Mouse (Mus musculus): ENCODE data around the gene Rps6kl1. TPM values are rescaled to one million over a fixed set of nuclear protein-coding genes. Genes with fewer than 3 reads are reported as not detected.

Gene Rps6kl1
- polyA plus RNA-seq, 1 experiment: 0.05 TPM

GRCm38 (mm10) chr12:85169117-85169858 is 18.2 kb upstream of the Rps6kl1 start:
- peak overlapping the region; percentile 43 for H3K4me3 ChIP-seq (ENCODE audit: control insufficient read depth, low read depth, low read length)
- TF ChIP-seq CTCF (IDR thresholded peaks at IDR 0.05; ENCODE audit: control insufficient read depth, insufficient read depth, insufficient replicate concordance, low read depth, low read length) (peak; percentile 93), POLR2A (IDR thresholded peaks at IDR 0.05; ENCODE audit: control insufficient read depth, low read depth, low read length) (no peak)
- H3K36me3 ChIP-seq (ENCODE audit: control insufficient read depth, insufficient read depth, low read length): no peaks in the 10 kb centered on the region
- peaks cover 13% of the 10 kb centered on the region for H3K4me1 ChIP-seq (ENCODE audit: control insufficient read depth, insufficient read depth, low read length)
- no peak overlapping the region for H3K27ac ChIP-seq (ENCODE audit: control insufficient read depth, insufficient read depth, low read depth, low read length)
- no peaks in the 10 kb centered on the region for H3K27me3 ChIP-seq (ENCODE audit: control insufficient read depth, insufficient read depth, low read length)

- Histone ChIP-seq H3K36me3 (ENCODE audit: control insufficient read depth, insufficient read depth, low read length) (no peaks in the 10 kb centered on the region), H3K4me3 (ENCODE audit: control insufficient read depth, low read depth, low read length) (no peak overlapping the region), H3K27ac (ENCODE audit: control insufficient read depth, insufficient read depth, low read depth, low read length) (no peak overlapping the region), H3K27me3 (ENCODE audit: control insufficient read depth, insufficient read depth, low read length) (no peaks in the 10 kb centered on the region), H3K4me1 (ENCODE audit: control insufficient read depth, insufficient read depth, low read length) (peaks cover 15% of the 10 kb centered on the region)
- TF ChIP-seq POLR2A (IDR thresholded peaks at IDR 0.05; ENCODE audit: control insufficient read depth, low read depth, low read length) (no peak), CTCF (IDR thresholded peaks at IDR 0.05; ENCODE audit: control insufficient read depth, insufficient read depth, insufficient replicate concordance, low read depth, low read length) (no peak)
Observed at GRCm38 (mm10) chr12:85166631-85167030, 15.6 kb upstream of the Rps6kl1 start.

GRCm38 (mm10) chr12:85164996-85165395 is 13.9 kb upstream of the Rps6kl1 start:
- Histone ChIP-seq H3K36me3 (ENCODE audit: control insufficient read depth, insufficient read depth, low read length) (no peaks in the 10 kb centered on the region), H3K27me3 (ENCODE audit: control insufficient read depth, insufficient read depth, low read length) (no peaks in the 10 kb centered on the region), H3K4me3 (ENCODE audit: control insufficient read depth, low read depth, low read length) (no peak overlapping the region), H3K4me1 (ENCODE audit: control insufficient read depth, insufficient read depth, low read length) (peaks cover 15% of the 10 kb centered on the region), H3K27ac (ENCODE audit: control insufficient read depth, insufficient read depth, low read depth, low read length) (no peak overlapping the region)
- TF ChIP-seq POLR2A (IDR thresholded peaks at IDR 0.05; ENCODE audit: control insufficient read depth, low read depth, low read length) (no peak), CTCF (IDR thresholded peaks at IDR 0.05; ENCODE audit: control insufficient read depth, insufficient read depth, insufficient replicate concordance, low read depth, low read length) (no peak)

- Histone ChIP-seq H3K27ac (ENCODE audit: control insufficient read depth, insufficient read depth, low read depth, low read length) (no peak overlapping the region), H3K4me3 (ENCODE audit: control insufficient read depth, low read depth, low read length) (no peak overlapping the region), H3K27me3 (ENCODE audit: control insufficient read depth, insufficient read depth, low read length) (no peaks in the 10 kb centered on the region), H3K4me1 (ENCODE audit: control insufficient read depth, insufficient read depth, low read length) (peaks cover 2% of the 10 kb centered on the region; the same call in 1 of the 2 replicates), H3K36me3 (ENCODE audit: control insufficient read depth, insufficient read depth, low read length) (no peaks in the 10 kb centered on the region)
- TF ChIP-seq POLR2A (IDR thresholded peaks at IDR 0.05; ENCODE audit: control insufficient read depth, low read depth, low read length) (no peak), CTCF (IDR thresholded peaks at IDR 0.05; ENCODE audit: control insufficient read depth, insufficient read depth, insufficient replicate concordance, low read depth, low read length) (no peak)
Observed at GRCm38 (mm10) chr12:85159592-85159991, 8.5 kb upstream of the Rps6kl1 start.

- TF ChIP-seq POLR2A (IDR thresholded peaks at IDR 0.05; ENCODE audit: control insufficient read depth, low read depth, low read length) (no peak), CTCF (IDR thresholded peaks at IDR 0.05; ENCODE audit: control insufficient read depth, insufficient read depth, insufficient replicate concordance, low read depth, low read length) (no peak)
- H3K36me3 ChIP-seq (ENCODE audit: control insufficient read depth, insufficient read depth, low read length): no peaks in the 10 kb centered on the region
- no peak overlapping the region for H3K4me3 ChIP-seq (ENCODE audit: control insufficient read depth, low read depth, low read length)
Observed at GRCm38 (mm10) chr12:85158801-85159200, 7.7 kb upstream of the Rps6kl1 start.

GRCm38 (mm10) chr12:85157797-85158460 is 6.9 kb upstream of the Rps6kl1 start:
- no peak overlapping the region for H3K4me3 ChIP-seq (ENCODE audit: control insufficient read depth, low read depth, low read length)
- no peaks in the 10 kb centered on the region for H3K36me3 ChIP-seq (ENCODE audit: control insufficient read depth, insufficient read depth, low read length)
- peaks cover 2% of the 10 kb centered on the region; the same call in 1 of the 2 replicates for H3K4me1 ChIP-seq (ENCODE audit: control insufficient read depth, insufficient read depth, low read length)
- TF ChIP-seq CTCF (IDR thresholded peaks at IDR 0.05; ENCODE audit: control insufficient read depth, insufficient read depth, insufficient replicate concordance, low read depth, low read length): no peak
- no peak for TF ChIP-seq POLR2A (IDR thresholded peaks at IDR 0.05; ENCODE audit: control insufficient read depth, low read depth, low read length)
- H3K27me3 ChIP-seq (ENCODE audit: control insufficient read depth, insufficient read depth, low read length): no peaks in the 10 kb centered on the region
- no peak overlapping the region for H3K27ac ChIP-seq (ENCODE audit: control insufficient read depth, insufficient read depth, low read depth, low read length)

More at GRCm38 (mm10) chr12:85158801-85159200, 7.7 kb upstream of the Rps6kl1 start:
- H3K4me1 ChIP-seq (ENCODE audit: control insufficient read depth, insufficient read depth, low read length): peaks cover 2% of the 10 kb centered on the region; the same call in 1 of the 2 replicates
- H3K27me3 ChIP-seq (ENCODE audit: control insufficient read depth, insufficient read depth, low read length): no peaks in the 10 kb centered on the region
- no peak overlapping the region for H3K27ac ChIP-seq (ENCODE audit: control insufficient read depth, insufficient read depth, low read depth, low read length)

GRCm38 (mm10) chr12:85156324-85156723 is 5.3 kb upstream of the Rps6kl1 start:
- Histone ChIP-seq H3K4me3 (ENCODE audit: control insufficient read depth, low read depth, low read length) (no peak overlapping the region), H3K36me3 (ENCODE audit: control insufficient read depth, insufficient read depth, low read length) (no peaks in the 10 kb centered on the region), H3K27ac (ENCODE audit: control insufficient read depth, insufficient read depth, low read depth, low read length) (no peak overlapping the region), H3K4me1 (ENCODE audit: control insufficient read depth, insufficient read depth, low read length) (peaks cover 2% of the 10 kb centered on the region), H3K27me3 (ENCODE audit: control insufficient read depth, insufficient read depth, low read length) (no peaks in the 10 kb centered on the region)
- TF ChIP-seq CTCF (IDR thresholded peaks at IDR 0.05; ENCODE audit: control insufficient read depth, insufficient read depth, insufficient replicate concordance, low read depth, low read length) (no peak), POLR2A (IDR thresholded peaks at IDR 0.05; ENCODE audit: control insufficient read depth, low read depth, low read length) (no peak)

Measured in testis, adult 2 months (tissue).